Comparison of ENCODE assay signal across 8 mouse cellular contexts in the genomic region with DNA sequence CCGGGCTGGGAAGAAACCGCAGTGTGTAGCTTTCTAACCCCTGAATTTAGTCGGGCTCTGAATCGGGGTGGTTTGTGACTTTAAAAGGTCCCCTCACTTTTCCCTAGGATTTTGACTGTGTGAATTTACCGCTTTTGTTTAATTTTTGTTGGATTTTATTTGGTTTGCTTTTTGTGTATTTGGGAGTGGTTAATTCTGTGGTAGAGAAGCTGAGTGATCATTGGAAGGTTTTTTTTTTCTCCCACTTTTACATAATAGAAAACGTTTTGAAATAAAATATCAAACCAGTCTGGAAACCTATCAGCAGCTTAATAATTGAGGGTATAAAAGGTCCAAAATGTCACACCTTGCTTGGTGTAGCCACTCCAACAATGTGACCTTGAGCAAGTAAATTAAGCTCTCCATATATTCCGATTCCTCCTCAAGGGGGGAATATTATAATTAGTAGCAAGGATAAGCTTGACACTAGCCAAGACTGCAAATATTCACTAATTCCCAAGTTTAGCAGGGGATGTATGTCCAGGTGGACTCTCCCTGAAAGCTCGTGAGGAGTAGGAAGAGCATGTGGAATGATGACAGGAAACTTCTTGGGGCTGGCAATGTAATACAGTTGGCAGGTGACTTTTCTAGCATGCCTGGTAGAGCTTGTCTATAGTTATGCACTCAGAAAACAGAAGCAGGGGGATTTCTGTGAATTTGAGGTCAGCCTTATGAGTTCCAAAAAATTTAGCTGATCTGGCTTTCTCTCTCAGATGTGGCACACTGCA. TPM values are rescaled to one million over a fixed set of nuclear protein-coding genes. Genes with fewer than 3 reads are reported as not detected.
DNase-seq lines count a peak whose midpoint lies in the region; ATAC-seq and TF ChIP-seq lines count a peak whose summit lies in the region.

No protein-coding gene starts in this region.

- WGBS in lung, embryonic 14.5 days: 12% methylated on average over 8 of the region's 8 CpGs
- 16% methylated on average over 8 of the region's 8 CpGs for WGBS in embryonic facial prominence, embryonic 12.5 days
- 14% methylated on average over 8 of the region's 8 CpGs for WGBS in intestine, embryonic 14.5 days
- WGBS in neural tube, embryonic 13.5 days: 14% methylated on average over 8 of the region's 8 CpGs

- H3K27ac ChIP-seq in lung, embryonic 14.5 days (ENCODE audit: low read depth): peak overlapping the region; percentile 98
- H3K27ac ChIP-seq in embryonic facial prominence, embryonic 12.5 days: peak overlapping the region; percentile 88
- H3K27ac ChIP-seq in intestine, embryonic 14.5 days (ENCODE audit: low read depth): peak overlapping the region; percentile 78
- peak overlapping the region; percentile 97 for H3K27ac ChIP-seq in neural tube, embryonic 13.5 days (replicated peaks)

- peak overlapping the region; percentile 100 for H3K9ac ChIP-seq in lung, embryonic 14.5 days
- peak overlapping the region; percentile 100 for H3K9ac ChIP-seq in embryonic facial prominence, embryonic 12.5 days
- H3K9ac ChIP-seq in intestine, embryonic 14.5 days (ENCODE audit: low read length): peak overlapping the region; percentile 99
- peak overlapping the region; percentile 100 for H3K9ac ChIP-seq in neural tube, embryonic 13.5 days

- TF ChIP-seq CTCF in lung, embryonic 14.5 days (IDR thresholded peaks at IDR 0.05; ENCODE audit: low read depth): no peak

- H3K4me3 ChIP-seq in lung, embryonic 14.5 days (ENCODE audit: low read depth, low read length): peak overlapping the region; percentile 100
- H3K4me3 ChIP-seq in embryonic facial prominence, embryonic 12.5 days: peak overlapping the region; percentile 100
- H3K4me3 ChIP-seq in intestine, embryonic 14.5 days (ENCODE audit: low read depth, low read length): peak overlapping the region; percentile 80
- peak overlapping the region; percentile 99 for H3K4me3 ChIP-seq in neural tube, embryonic 13.5 days

- H3K36me3 ChIP-seq in lung, embryonic 14.5 days (ENCODE audit: insufficient read depth): peaks cover 29% of the 10 kb centered on the region
- peaks cover 17% of the 10 kb centered on the region for H3K36me3 ChIP-seq in embryonic facial prominence, embryonic 12.5 days
- H3K36me3 ChIP-seq in intestine, embryonic 14.5 days (ENCODE audit: control insufficient read depth, insufficient read depth, low read length): peaks cover 28% of the 10 kb centered on the region
- peaks cover 19% of the 10 kb centered on the region for H3K36me3 ChIP-seq in neural tube, embryonic 13.5 days

- peak overlapping the region; percentile 79 for H3K4me2 ChIP-seq in lung, embryonic 14.5 days
- peak overlapping the region; percentile 65 for H3K4me2 ChIP-seq in embryonic facial prominence, embryonic 12.5 days (replicated peaks)
- peak overlapping the region; percentile 63 for H3K4me2 ChIP-seq in intestine, embryonic 14.5 days (ENCODE audit: low read length)
- peak overlapping the region; percentile 65 for H3K4me2 ChIP-seq in neural tube, embryonic 13.5 days

- H3K27me3 ChIP-seq in lung, embryonic 14.5 days (ENCODE audit: insufficient read depth, low read length): no peaks in the 10 kb centered on the region
- H3K27me3 ChIP-seq in embryonic facial prominence, embryonic 12.5 days: no peaks in the 10 kb centered on the region
- no peaks in the 10 kb centered on the region for H3K27me3 ChIP-seq in intestine, embryonic 14.5 days (replicated peaks; ENCODE audit: control insufficient read depth, insufficient read depth, low read length)
- H3K27me3 ChIP-seq in neural tube, embryonic 13.5 days: no peaks in the 10 kb centered on the region

- no peak for ATAC-seq in lung, embryonic 14.5 days (ENCODE audit: insufficient read depth)
- no peak; the same call in 1 of the 2 replicates for ATAC-seq in embryonic facial prominence, embryonic 12.5 days (ENCODE audit: insufficient number of reproducible peaks, insufficient read depth, low FRiP score, low TSS enrichment)
- ATAC-seq in intestine, embryonic 14.5 days (replicated peaks; ENCODE audit: low FRiP score, low TSS enrichment, low read depth): no peak
- no peak for ATAC-seq in neural tube, embryonic 13.5 days (ENCODE audit: low read depth)
- no peak; the same call in 1 of the 2 replicates for ATAC-seq in monocyte, adult 5-6 weeks (replicated peaks; ENCODE audit: insufficient number of reproducible peaks, low FRiP score, low TSS enrichment, poor library complexity, severe bottlenecking)

- no peaks in the 10 kb centered on the region for H3K9me3 ChIP-seq in lung, embryonic 14.5 days (ENCODE audit: low read depth, low read length)
- H3K9me3 ChIP-seq in embryonic facial prominence, embryonic 12.5 days: no peaks in the 10 kb centered on the region
- no peaks in the 10 kb centered on the region for H3K9me3 ChIP-seq in intestine, embryonic 14.5 days (ENCODE audit: control insufficient read depth, low read length)
- H3K9me3 ChIP-seq in neural tube, embryonic 13.5 days: no peaks in the 10 kb centered on the region

- DNase-seq in lung, embryonic 14.5 days: no peak
- DNase-seq in lung, postnatal 25 days (ENCODE audit: low spot score): no peak
- peak; percentile 41 for DNase-seq in intestine, embryonic 14.5 days (ENCODE audit: low spot score)
- no peak for DNase-seq in gastrocnemius, postnatal 36 days
- no peak for DNase-seq in embryo, embryonic 10.5 days (ENCODE audit: low spot score)

- H3K4me1 ChIP-seq in lung, embryonic 14.5 days (ENCODE audit: insufficient read depth): peaks cover 7% of the 10 kb centered on the region; the same call in 1 of the 2 replicates
- H3K4me1 ChIP-seq in embryonic facial prominence, embryonic 12.5 days: peaks cover 17% of the 10 kb centered on the region
- H3K4me1 ChIP-seq in intestine, embryonic 14.5 days (replicated peaks; ENCODE audit: control insufficient read depth, insufficient read depth, low read length): peaks cover 12% of the 10 kb centered on the region
- peaks cover 38% of the 10 kb centered on the region for H3K4me1 ChIP-seq in neural tube, embryonic 13.5 days (replicated peaks)

- intact Hi-C loops in gastrocnemius, postnatal 36 days (cut with DNase I): no loop called here

RNA-seq across cellular contexts. Expression of gene Rbm39, which starts 1.0 kb away (rescaled TPM):
- 563 and 569 TPM in 2 replicates for polyA plus RNA-seq in lung, embryonic 14.5 days (2014; fragmentation: Nextera tagmentation; extraction: Ambion mirVana)
- 761 and 773 TPM in 2 replicates for polyA plus RNA-seq in embryonic facial prominence, embryonic 12.5 days (2016; fragmentation: Nextera tagmentation; extraction: Ambion mirVana)
- 622 and 652 TPM in 2 replicates for polyA plus RNA-seq in intestine, embryonic 14.5 days (2014; fragmentation: Nextera tagmentation; extraction: Ambion mirVana)
- 509 and 512 TPM in 2 replicates for polyA plus RNA-seq in neural tube, embryonic 13.5 days (2015; fragmentation: Nextera tagmentation; extraction: Ambion mirVana)
- total RNA-seq in monocyte, adult 5-6 weeks (2017): 1,407 to 1,708 TPM (median 1,696 TPM) in 3 replicates
- total RNA-seq in gastrocnemius, postnatal 36 days (2021): 100 to 1,000 TPM in 1 of 2 experiments, 10 to 100 TPM in 1; 88.5 to 107 TPM

RNA-seq across cellular contexts. Expression of gene Phf20, which starts 15.3 kb away (rescaled TPM):
- polyA plus RNA-seq in lung, embryonic 14.5 days (2014; fragmentation: Nextera tagmentation; extraction: Ambion mirVana): 73.6 and 77.3 TPM in 2 replicates
- polyA plus RNA-seq in embryonic facial prominence, embryonic 12.5 days (2016; fragmentation: Nextera tagmentation; extraction: Ambion mirVana): 82.0 and 85.6 TPM in 2 replicates
- polyA plus RNA-seq in intestine, embryonic 14.5 days (2014; fragmentation: Nextera tagmentation; extraction: Ambion mirVana): 72.4 and 76.1 TPM in 2 replicates
- 101 and 126 TPM in 2 replicates for polyA plus RNA-seq in neural tube, embryonic 13.5 days (2015; fragmentation: Nextera tagmentation; extraction: Ambion mirVana)
- total RNA-seq in monocyte, adult 5-6 weeks (2017): 25.7 to 71.4 TPM (median 66.4 TPM) in 3 replicates
- total RNA-seq in gastrocnemius, postnatal 36 days (2021): 10 to 100 TPM; 22.4 to 22.8 TPM

RNA-seq across cellular contexts. Expression of gene Nfs1, which starts 37.0 kb away (rescaled TPM):
- 37.5 and 40.9 TPM in 2 replicates for polyA plus RNA-seq in lung, embryonic 14.5 days (2014; fragmentation: Nextera tagmentation; extraction: Ambion mirVana)
- 30.7 and 34.2 TPM in 2 replicates for polyA plus RNA-seq in embryonic facial prominence, embryonic 12.5 days (2016; fragmentation: Nextera tagmentation; extraction: Ambion mirVana)
- polyA plus RNA-seq in intestine, embryonic 14.5 days (2014; fragmentation: Nextera tagmentation; extraction: Ambion mirVana): 51.1 and 52.8 TPM in 2 replicates
- polyA plus RNA-seq in neural tube, embryonic 13.5 days (2015; fragmentation: Nextera tagmentation; extraction: Ambion mirVana): 31.2 and 31.8 TPM in 2 replicates
- total RNA-seq in monocyte, adult 5-6 weeks (2017): 28.1 to 50.8 TPM (median 31.0 TPM) in 3 replicates
- 10 to 100 TPM; 70.8 to 77.4 TPM for total RNA-seq in gastrocnemius, postnatal 36 days (2021)

RNA-seq across cellular contexts. Expression of gene Romo1, which starts 37.2 kb away (rescaled TPM):
- 396 and 414 TPM in 2 replicates for polyA plus RNA-seq in lung, embryonic 14.5 days (2014; fragmentation: Nextera tagmentation; extraction: Ambion mirVana)
- 428 and 448 TPM in 2 replicates for polyA plus RNA-seq in embryonic facial prominence, embryonic 12.5 days (2016; fragmentation: Nextera tagmentation; extraction: Ambion mirVana)
- polyA plus RNA-seq in intestine, embryonic 14.5 days (2014; fragmentation: Nextera tagmentation; extraction: Ambion mirVana): 427 and 467 TPM in 2 replicates
- 373 and 399 TPM in 2 replicates for polyA plus RNA-seq in neural tube, embryonic 13.5 days (2015; fragmentation: Nextera tagmentation; extraction: Ambion mirVana)
- 9.1 to 25.0 TPM (median 10.2 TPM) in 3 replicates for total RNA-seq in monocyte, adult 5-6 weeks (2017)
- 100 to 1,000 TPM; 196 to 210 TPM for total RNA-seq in gastrocnemius, postnatal 36 days (2021)

RNA-seq across cellular contexts. Expression of gene Gm28036, which starts 54.1 kb away (rescaled TPM):
- polyA plus RNA-seq in lung, embryonic 14.5 days (2014; fragmentation: Nextera tagmentation; extraction: Ambion mirVana): 11.0 and 16.6 TPM in 2 replicates
- polyA plus RNA-seq in embryonic facial prominence, embryonic 12.5 days (2016; fragmentation: Nextera tagmentation; extraction: Ambion mirVana): 16.8 and 17.6 TPM in 2 replicates
- 13.3 and 13.6 TPM in 2 replicates for polyA plus RNA-seq in intestine, embryonic 14.5 days (2014; fragmentation: Nextera tagmentation; extraction: Ambion mirVana)
- 21.4 and 26.1 TPM in 2 replicates for polyA plus RNA-seq in neural tube, embryonic 13.5 days (2015; fragmentation: Nextera tagmentation; extraction: Ambion mirVana)
- 22.3 to 33.9 TPM (median 24.9 TPM) in 3 replicates for total RNA-seq in monocyte, adult 5-6 weeks (2017)
- 1 to 10 TPM; 4.2 to 4.4 TPM for total RNA-seq in gastrocnemius, postnatal 36 days (2021)
